Mouse (Mus musculus): ENCODE data around the gene Babam2.

- TF ChIP-seq CTCF (IDR thresholded peaks at IDR 0.05; ENCODE audit: low read depth) (no peak), EP300 (IDR thresholded peaks at IDR 0.05; ENCODE audit: low read depth) (no peak)
Observed at GRCm38 (mm10) chr5:31848995-31849394, 151.5 kb downstream of the Babam2 start.
